Mouse (Mus musculus) embryonic fibroblast, embryonic 13.5 days (primary cell): Measurements from ENCODE around the gene Mocs1.

Source experiments
- CTCF ChIP-seq: IDR thresholded peaks from 2 replicates; pipeline ENCODE4 v1.5.1; 2011; ENCODE audit warnings: mild to moderate bottlenecking, control low read depth, low read length, moderate library complexity, borderline replicate concordance; ENCODE audit not compliant: insufficient read depth
- POLR2A ChIP-seq: IDR thresholded peaks from 2 replicates; pipeline ENCODE4 v1.6.1; 2011; ENCODE audit warnings: low read depth, mild to moderate bottlenecking, control low read depth, low read length, moderate library complexity

DNA sequence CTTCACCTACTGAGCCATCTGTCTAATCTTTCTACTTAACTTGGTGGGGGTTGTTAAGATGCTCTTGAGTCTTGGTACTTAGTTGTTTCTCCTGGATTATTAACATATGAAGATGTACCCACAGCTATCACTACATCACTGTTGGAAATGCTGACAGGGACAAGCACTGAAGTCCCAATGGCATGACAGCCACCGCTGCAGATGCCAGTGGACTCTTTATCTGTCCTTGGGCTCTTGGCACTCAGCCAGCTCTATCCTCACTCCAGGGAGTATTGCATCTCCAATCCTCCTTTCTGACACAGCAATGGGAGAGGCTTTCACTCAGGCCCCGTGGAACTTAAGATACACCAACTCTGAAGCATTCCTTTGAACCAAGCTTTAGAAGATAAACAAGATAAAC lies 72.1 kb downstream of the Mocs1 start:
- TF ChIP-seq POLR2A (no peak), CTCF (no peak)
